Mouse (Mus musculus) c-Kit-positive CD71-positive TER-119-negative erythroid progenitor cells, embryonic 14.5 days (primary cell): ENCODE measurements around the gene Frem1.

Experiments
- DNase-seq: peaks from one replicate; pipeline ENCODE4 v3.0.0-alpha.2; 2013; ENCODE audit warnings: low read depth

Gene Frem1

GRCm38 (mm10) chr4:83051634-83052577 lies at the start of gene Frem1:
Frem1 (minus strand) TSS chr4:83052339.
- no peak for DNase-seq

- DNase-seq, result no peak
These were observed 46.9 kb upstream of the Frem1 start for GRCm38 (mm10) chr4:83099025-83099424.

- no peak for DNase-seq
These were observed 41.8 kb upstream of the Frem1 start for GRCm38 (mm10) chr4:83093941-83094340.

- DNase-seq, result no peak
These were observed 38.7 kb upstream of the Frem1 start for GRCm38 (mm10) chr4:83090691-83091448.

- no peak for DNase-seq
These were observed 28.4 kb upstream of the Frem1 start for GRCm38 (mm10) chr4:83080364-83081174.

GRCm38 (mm10) chr4:83064191-83064590 lies 12.1 kb upstream of the Frem1 start:
- DNase-seq, result no peak

- no peak for DNase-seq
These were observed 9.4 kb upstream of the Frem1 start for GRCm38 (mm10) chr4:83061564-83061963.

- DNase-seq, result no peak
These were observed 6.5 kb upstream of the Frem1 start for GRCm38 (mm10) chr4:83058617-83059016.

- no peak for DNase-seq
These were observed 6.0 kb upstream of the Frem1 start for GRCm38 (mm10) chr4:83058182-83058581.

GRCm38 (mm10) chr4:83056496-83056895 lies 4.4 kb upstream of the Frem1 start:
- no peak for DNase-seq

- DNase-seq, result no peak
These were observed 3.3 kb upstream of the Frem1 start for GRCm38 (mm10) chr4:83055444-83055843.

GRCm38 (mm10) chr4:83053206-83053605 lies 1.1 kb upstream of the Frem1 start:
- no peak for DNase-seq

GRCm38 (mm10) chr4:83051176-83051575 lies 963 bp downstream of the Frem1 start:
- no peak for DNase-seq

GRCm38 (mm10) chr4:83050151-83050796 lies 1.9 kb downstream of the Frem1 start:
- DNase-seq, result no peak

GRCm38 (mm10) chr4:83049288-83049687 lies 2.9 kb downstream of the Frem1 start:
- DNase-seq, result no peak

- DNase-seq, result no peak
These were observed 3.6 kb downstream of the Frem1 start for GRCm38 (mm10) chr4:83048561-83048960.

- no peak for DNase-seq
These were observed 5.3 kb downstream of the Frem1 start for GRCm38 (mm10) chr4:83046806-83047205.

- DNase-seq, result no peak
These were observed 6.1 kb downstream of the Frem1 start for GRCm38 (mm10) chr4:83046069-83046468.

GRCm38 (mm10) chr4:83045266-83045665 lies 6.9 kb downstream of the Frem1 start:
- no peak for DNase-seq

GRCm38 (mm10) chr4:83040780-83041179 lies 11.4 kb downstream of the Frem1 start:
- DNase-seq, result no peak

GRCm38 (mm10) chr4:83032780-83033179 lies 19.4 kb downstream of the Frem1 start:
- no peak for DNase-seq

- no peak for DNase-seq
These were observed 20.5 kb downstream of the Frem1 start for GRCm38 (mm10) chr4:83031591-83031990.
